Mouse (Mus musculus) brown adipose tissue, adult 24 weeks (tissue): ENCODE data around the gene Cabp1. TPM values are rescaled to one million over a fixed set of nuclear protein-coding genes. Genes with fewer than 3 reads are reported as not detected.
A peak's percentile ranks its signal among the peaks of the same experiment; 100 is the strongest.

Experiments used
- H3K27ac ChIP-seq: fragments of 200-500 bp; replicated peaks from 2 replicates; pipeline ENCODE4 v1.5.1; 2012; ENCODE audit warnings: low read depth, mild to moderate bottlenecking, low read length
- H3K4me1 ChIP-seq: fragments of 200-500 bp; 2 replicates; pipeline ENCODE4 v1.6.1; 2012; ENCODE audit warnings: low read length, mixed read lengths; ENCODE audit not compliant: control insufficient read depth, insufficient read depth, insufficient read length
- H3K4me3 ChIP-seq: fragments of 200-500 bp; 2 replicates; pipeline ENCODE4 v1.5.1; 2012; ENCODE audit warnings: low read depth, mild to moderate bottlenecking, low read length, moderate library complexity; ENCODE audit not compliant: insufficient read depth
- polyA plus RNA-seq: library from polyadenylated mRNA; stranded (reverse); fragments of >200 nt; gene quantifications from 2 replicates; pipeline ENCODE4 v1.2.4, GENCODE M21; 2012; ENCODE audit not compliant: missing spikeins, insufficient read depth, insufficient read length

The Cabp1 gene
- polyA plus RNA-seq, 1 experiment: 1.0 TPM

DNA sequence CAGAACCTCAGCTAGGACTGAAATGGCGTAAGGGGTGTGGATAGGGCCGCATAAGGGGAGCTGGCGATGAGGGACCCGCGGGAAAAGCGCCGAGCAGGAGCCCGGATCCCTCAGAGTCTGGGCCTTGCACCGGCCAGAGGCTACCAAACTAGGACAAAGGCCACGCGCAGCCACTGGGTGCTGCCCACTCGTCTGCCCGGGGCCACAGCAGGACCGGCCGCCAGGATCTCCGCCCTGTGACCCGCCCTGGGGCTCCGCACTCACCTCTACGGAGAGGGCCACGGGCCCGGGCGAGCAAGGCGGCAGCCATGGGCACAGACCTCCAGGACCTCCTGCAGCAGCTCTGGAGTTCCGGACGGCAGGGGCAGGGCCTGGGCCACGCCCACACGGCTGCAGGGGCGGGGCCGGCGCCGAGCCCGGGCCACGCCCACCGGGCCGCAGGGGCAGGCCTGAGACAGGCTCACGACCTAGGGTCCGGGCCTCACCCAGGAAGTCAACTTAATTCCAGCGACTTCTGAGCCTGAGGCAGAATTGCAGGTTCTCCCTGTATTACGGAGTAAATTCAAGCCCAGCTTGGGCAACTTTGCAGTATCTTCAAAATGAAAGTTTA lies 75.1 kb downstream of the Cabp1 start, which contains the start of gene Acads:
Gene Acads (minus strand): TSS at position 386 of the 610 bp plus-strand sequence.
- H3K4me1 ChIP-seq: peaks cover 4% of the 10 kb centered on the region; the same call in 1 of the 2 replicates
- peak within 1 kb of the TSS; percentile 84 for H3K4me3 ChIP-seq
- H3K27ac ChIP-seq: peak within 1 kb of the TSS; percentile 76

Other genes starting within 250 kb of the Cabp1 start
- gene Hnf1a, start 223.3 kb downstream of the Cabp1 start, polyA plus RNA-seq: not detected in 2 replicates
- gene Sppl3, start 183.2 kb downstream of the Cabp1 start, polyA plus RNA-seq: 15.8 and 15.9 TPM in 2 replicates
- not detected in 2 replicates for gene Gm10401, start 96.1 kb downstream of the Cabp1 start, polyA plus RNA-seq
- gene Acads, start 75.0 kb downstream of the Cabp1 start, polyA plus RNA-seq: 345 and 375 TPM in 2 replicates
- 9.4 and 11.0 TPM in 2 replicates for gene Unc119b, start 59.4 kb downstream of the Cabp1 start, polyA plus RNA-seq
- gene Mlec, start 36.2 kb downstream of the Cabp1 start, polyA plus RNA-seq: 49.5 and 76.9 TPM in 2 replicates
- 187 and 188 TPM in 2 replicates for gene Pop5, start 41.5 kb upstream of the Cabp1 start, polyA plus RNA-seq
- 122 and 124 TPM in 2 replicates for gene Rnf10, start 78.5 kb upstream of the Cabp1 start, polyA plus RNA-seq
- 95.7 and 103 TPM in 2 replicates for gene Coq5, start 85.3 kb upstream of the Cabp1 start, polyA plus RNA-seq
- gene Dynll1, start 106.6 kb upstream of the Cabp1 start, polyA plus RNA-seq: 93.6 and 365 TPM in 2 replicates
- gene Srsf9, start 132.8 kb upstream of the Cabp1 start, polyA plus RNA-seq: 40.6 and 50.7 TPM in 2 replicates
- gene Gatc, start 146.8 kb upstream of the Cabp1 start, polyA plus RNA-seq: 35.7 and 45.5 TPM in 2 replicates
- 33.2 and 38.6 TPM in 2 replicates for gene Triap1, start 146.8 kb upstream of the Cabp1 start, polyA plus RNA-seq
- gene Cox6a1, start 154.6 kb upstream of the Cabp1 start, polyA plus RNA-seq: 4,430 and 5,347 TPM in 2 replicates
- gene Msi1, start 235.2 kb upstream of the Cabp1 start, polyA plus RNA-seq: 1.1 TPM in 1 of 2 replicates, not detected in the other